Mouse (Mus musculus) lung, postnatal 0 days (tissue): Measurements from ENCODE around the gene Hmgcl.

ENCODE experiments used
- CTCF ChIP-seq: IDR thresholded peaks from 2 replicates; pipeline ENCODE4 v1.5.1; 2016; ENCODE audit warnings: antibody characterized with exemption, mild to moderate bottlenecking
- EP300 ChIP-seq: IDR thresholded peaks from 2 replicates; pipeline ENCODE4 v1.6.1; 2016; ENCODE audit warnings: antibody characterized with exemption, mild to moderate bottlenecking, control low read depth

- TF ChIP-seq EP300 (no peak), CTCF (no peak)
Observed at GRCm38 (mm10) chr4:135958354-135958753, 12.1 kb downstream of the Hmgcl start.
